ENCODE assay signal across 9 mouse cellular contexts in the genomic region with DNA sequence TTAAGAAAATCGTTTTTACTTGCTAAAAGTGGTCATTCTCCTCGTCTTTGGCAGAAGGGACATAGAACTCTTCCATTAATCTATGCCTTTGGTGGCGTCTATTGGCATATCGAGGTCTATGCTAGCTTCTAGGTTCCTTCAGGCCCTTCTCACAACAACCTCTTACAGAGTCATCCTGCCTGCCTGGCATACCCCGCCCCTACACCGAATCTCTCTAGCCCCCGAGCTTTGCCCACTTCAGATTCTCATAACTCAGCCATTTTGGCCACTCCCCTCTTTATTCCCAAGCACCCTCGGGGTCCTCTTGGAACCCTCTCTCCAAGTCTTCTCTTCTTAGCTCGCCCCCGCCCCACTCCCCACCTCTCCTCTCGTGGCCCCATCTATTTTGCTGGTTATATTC. TPM values are rescaled to one million over a fixed set of nuclear protein-coding genes. Genes with fewer than 3 reads are reported as not detected.
A peak's percentile ranks its signal among the peaks of the same experiment; 100 is the strongest.
DNase-seq lines count a peak whose midpoint lies in the region; ATAC-seq and TF ChIP-seq lines count a peak whose summit lies in the region.
"Had no signal": no experiment of that assay in that cellular context is flagged by ENCODE, and none has a peak within 500 bp of the region (broad histone marks: within the 10 kb centered on the region; RNA-seq: fewer than 3 reads in every experiment).

No protein-coding gene starts in this region.

- DNase-seq in heart, adult 2 months: no peak
- DNase-seq in heart, adult 8-10 months (ENCODE audit: low spot score): no peak
- DNase-seq in testis, postnatal 14 days (ENCODE audit: low spot score): no peak
- no peak for DNase-seq in stomach, postnatal 0 days (ENCODE audit: low spot score)
- DNase-seq in urinary bladder, postnatal 10 days (ENCODE audit: low spot score): no peak

- TF ChIP-seq CTCF in heart, adult 2 months (IDR thresholded peaks at IDR 0.05): no peak
- no peak for TF ChIP-seq CTCF in testis, adult 2 months (IDR thresholded peaks at IDR 0.05; ENCODE audit: control insufficient read depth, insufficient read depth, insufficient replicate concordance, low read depth, low read length)
- no peak for TF ChIP-seq CTCF in stomach, postnatal 0 days (IDR thresholded peaks at IDR 0.05; ENCODE audit: low read depth)

- peak overlapping the region; percentile 72 for H3K4me3 ChIP-seq in heart, adult 2 months
- H3K4me3 ChIP-seq in testis, adult 2 months (ENCODE audit: control insufficient read depth, low read depth, low read length): peak overlapping the region; percentile 99
- H3K4me3 ChIP-seq in forebrain, embryonic 15.5 days: peak overlapping the region; percentile 62
- H3K4me3 ChIP-seq in liver, embryonic 16.5 days (ENCODE audit: low read depth, low read length): peak overlapping the region; percentile 87
- peak overlapping the region; percentile 59 for H3K4me3 ChIP-seq in stomach, postnatal 0 days (ENCODE audit: low read depth, low read length)

- intact Hi-C loops in heart, adult 2 months (cut with DNase I): loop anchor here (1.0 to 10.0 kb wide), 3 partner anchors 15 to 189 kb away; a partner anchor contains a TSS

- WGBS in heart, adult 2 months: 7% methylated on average over 11 of the region's 11 CpGs
- 10% methylated on average over 11 of the region's 11 CpGs for WGBS in forebrain, embryonic 15.5 days
- WGBS in liver, embryonic 16.5 days (ENCODE audit: insufficient replicate concordance): 5% methylated on average over 11 of the region's 11 CpGs
- WGBS in stomach, postnatal 0 days: 2% methylated on average over 11 of the region's 11 CpGs

- H3K4me2 ChIP-seq in forebrain, embryonic 15.5 days (replicated peaks): peak overlapping the region; percentile 82
- peak overlapping the region; percentile 95 for H3K4me2 ChIP-seq in liver, embryonic 16.5 days (ENCODE audit: low read depth, low read length)
- peak overlapping the region; percentile 84 for H3K4me2 ChIP-seq in stomach, postnatal 0 days (replicated peaks; ENCODE audit: low read depth)

- H3K36me3 ChIP-seq in heart, adult 2 months (ENCODE audit: control insufficient read depth, insufficient read depth, low read length): no peaks in the 10 kb centered on the region
- H3K36me3 ChIP-seq in testis, adult 2 months (ENCODE audit: control insufficient read depth, insufficient read depth, low read length): peaks cover 2% of the 10 kb centered on the region; the same call in 1 of the 2 replicates
- H3K36me3 ChIP-seq in forebrain, embryonic 15.5 days: peaks cover 11% of the 10 kb centered on the region; the same call in 1 of the 2 replicates
- peaks cover 14% of the 10 kb centered on the region for H3K36me3 ChIP-seq in liver, embryonic 16.5 days (ENCODE audit: control insufficient read depth, insufficient read depth)
- H3K36me3 ChIP-seq in stomach, postnatal 0 days (ENCODE audit: control insufficient read depth, insufficient read depth, low read length): no peaks in the 10 kb centered on the region

- peak overlapping the region; percentile 68; the same call in 1 of the 2 replicates for H3K9ac ChIP-seq in heart, adult 2 months (ENCODE audit: low read depth, low read length)
- peak overlapping the region; percentile 72 for H3K9ac ChIP-seq in forebrain, embryonic 15.5 days (replicated peaks)
- H3K9ac ChIP-seq in liver, embryonic 16.5 days (ENCODE audit: low read depth, low read length): peak overlapping the region; percentile 89
- peak overlapping the region; percentile 73 for H3K9ac ChIP-seq in stomach, postnatal 0 days (ENCODE audit: low read length)

- no peaks in the 10 kb centered on the region for H3K27me3 ChIP-seq in heart, adult 2 months (ENCODE audit: control insufficient read depth, insufficient read depth, low read length)
- no peaks in the 10 kb centered on the region for H3K27me3 ChIP-seq in testis, adult 2 months (ENCODE audit: control insufficient read depth, insufficient read depth, low read length)
- H3K27me3 ChIP-seq in forebrain, embryonic 15.5 days: peaks cover 4% of the 10 kb centered on the region; the same call in 1 of the 2 replicates
- H3K27me3 ChIP-seq in liver, embryonic 16.5 days (ENCODE audit: control insufficient read depth, insufficient read depth, low read depth, low read length): no peaks in the 10 kb centered on the region
- no peaks in the 10 kb centered on the region for H3K27me3 ChIP-seq in stomach, postnatal 0 days (ENCODE audit: control insufficient read depth, insufficient read depth, low read length)

- TF ChIP-seq EP300 in heart, adult 2 months (IDR thresholded peaks at IDR 0.05; ENCODE audit: insufficient read depth, low read depth, low read length): no peak
- no peak for TF ChIP-seq EP300 in stomach, postnatal 0 days (optimal IDR thresholded peaks at IDR 0.05)

- H3K9me3 ChIP-seq in forebrain, embryonic 15.5 days: no peaks in the 10 kb centered on the region
- H3K9me3 ChIP-seq in liver, embryonic 16.5 days (replicated peaks; ENCODE audit: control insufficient read depth, low read length): no peaks in the 10 kb centered on the region
- no peaks in the 10 kb centered on the region for H3K9me3 ChIP-seq in stomach, postnatal 0 days (ENCODE audit: control insufficient read depth, low read length)

- H3K4me1 ChIP-seq in heart, adult 2 months (ENCODE audit: control insufficient read depth, insufficient read depth, low read length): no peaks in the 10 kb centered on the region
- peaks cover 2% of the 10 kb centered on the region; the same call in 1 of the 2 replicates for H3K4me1 ChIP-seq in testis, adult 2 months (ENCODE audit: control insufficient read depth, insufficient read depth, low read length)
- peaks cover 14% of the 10 kb centered on the region for H3K4me1 ChIP-seq in forebrain, embryonic 15.5 days
- peaks cover 12% of the 10 kb centered on the region for H3K4me1 ChIP-seq in liver, embryonic 16.5 days (ENCODE audit: control insufficient read depth, low read depth, low read length)
- peaks cover 3% of the 10 kb centered on the region; the same call in 1 of the 2 replicates for H3K4me1 ChIP-seq in stomach, postnatal 0 days (replicated peaks; ENCODE audit: control insufficient read depth, insufficient read depth)

- TF ChIP-seq POLR2A in heart, adult 2 months (IDR thresholded peaks at IDR 0.05; ENCODE audit: insufficient read depth, low read depth, low read length): no peak
- TF ChIP-seq POLR2A in testis, adult 2 months (IDR thresholded peaks at IDR 0.05; ENCODE audit: control insufficient read depth, low read depth, low read length): no peak

- peak; percentile 69 for ATAC-seq in forebrain, embryonic 15.5 days (replicated peaks)
- 0 out of 2 replicates have a peak, but pooled peaks have one; percentile 14 for ATAC-seq in liver, embryonic 16.5 days (ENCODE audit: low read depth)
- ATAC-seq in stomach, postnatal 0 days (ENCODE audit: low FRiP score, low TSS enrichment): peak; percentile 13; the same call in 1 of the 2 replicates

- H3K79me2 ChIP-seq in heart, adult 2 months (replicated peaks; ENCODE audit: control insufficient read depth, insufficient read depth, low read length): no peaks in the 10 kb centered on the region

- peak overlapping the region; percentile 67 for H3K27ac ChIP-seq in heart, adult 2 months
- peak overlapping the region; percentile 95 for H3K27ac ChIP-seq in testis, adult 2 months (ENCODE audit: control insufficient read depth, insufficient read depth, low read depth, low read length)
- H3K27ac ChIP-seq in forebrain, embryonic 15.5 days (replicated peaks): peak overlapping the region; percentile 81
- H3K27ac ChIP-seq in liver, embryonic 16.5 days (ENCODE audit: low read length): no peak overlapping the region
- H3K27ac ChIP-seq in stomach, postnatal 0 days (replicated peaks): no peak overlapping the region

RNA-seq across cellular contexts. Expression of a gene that starts 0.5 kb away (rescaled TPM):
- total RNA-seq in heart, adult 2 months (2021): 1 to 10 TPM; 3.3 to 3.9 TPM
- 3.7 and 4.9 TPM in 2 replicates for polyA plus RNA-seq in heart, adult 2 months (2012; rRNA removed)
- 1 to 10 TPM; 3.0 to 7.4 (median 6.0) TPM for total RNA-seq in heart, adult 8-10 months (2022)
- 21.1 and 22.4 TPM in 2 replicates for polyA plus RNA-seq in testis, adult 2 months (2012; rRNA removed)
- polyA plus RNA-seq in forebrain, embryonic 15.5 days (2015; fragmentation: Nextera tagmentation; extraction: Ambion mirVana): 36.2 and 38.3 TPM in 2 replicates
- polyA plus RNA-seq in liver, embryonic 16.5 days (2015; fragmentation: Nextera tagmentation; extraction: Ambion mirVana): 28.5 and 31.8 TPM in 2 replicates
- 10.8 and 11.7 TPM in 2 replicates for polyA plus RNA-seq in stomach, postnatal 0 days (2015; fragmentation: Nextera tagmentation; extraction: Ambion mirVana)

RNA-seq across cellular contexts. Expression of a gene that starts 6.1 kb away (rescaled TPM):
- total RNA-seq in heart, adult 2 months (2021): under 1 TPM in 1 of 2 experiments, not detected in 1; 0.52 TPM
- not detected in 2 replicates for polyA plus RNA-seq in heart, adult 2 months (2012; rRNA removed)
- under 1 TPM in 1 of 4 experiments, not detected in 3; 0.40 TPM for total RNA-seq in heart, adult 8-10 months (2022)
- 142 and 177 TPM in 2 replicates for polyA plus RNA-seq in testis, adult 2 months (2012; rRNA removed)
- not detected in 2 replicates for polyA plus RNA-seq in forebrain, embryonic 15.5 days (2015; fragmentation: Nextera tagmentation; extraction: Ambion mirVana)
- not detected in 2 replicates for polyA plus RNA-seq in liver, embryonic 16.5 days (2015; fragmentation: Nextera tagmentation; extraction: Ambion mirVana)
- polyA plus RNA-seq in stomach, postnatal 0 days (2015; fragmentation: Nextera tagmentation; extraction: Ambion mirVana): 0.21 TPM in 1 of 2 replicates, not detected in the other
- total RNA-seq: layer of hippocampus, adult 18-20 months had no signal

RNA-seq across cellular contexts. Expression of a gene that starts 15.2 kb away (rescaled TPM):
- total RNA-seq in heart, adult 2 months (2021): 10 to 100 TPM; 47.7 to 51.3 TPM
- 25.8 and 29.1 TPM in 2 replicates for polyA plus RNA-seq in heart, adult 2 months (2012; rRNA removed)
- total RNA-seq in heart, adult 8-10 months (2022): 10 to 100 TPM; 43.9 to 49.9 (median 44.7) TPM
- 27.1 and 33.0 TPM in 2 replicates for polyA plus RNA-seq in testis, adult 2 months (2012; rRNA removed)
- polyA plus RNA-seq in forebrain, embryonic 15.5 days (2015; fragmentation: Nextera tagmentation; extraction: Ambion mirVana): 167 and 169 TPM in 2 replicates
- polyA plus RNA-seq in liver, embryonic 16.5 days (2015; fragmentation: Nextera tagmentation; extraction: Ambion mirVana): 41.9 and 43.4 TPM in 2 replicates
- polyA plus RNA-seq in stomach, postnatal 0 days (2015; fragmentation: Nextera tagmentation; extraction: Ambion mirVana): 88.1 and 93.2 TPM in 2 replicates

RNA-seq across cellular contexts. Expression of a gene that starts 29.7 kb away (rescaled TPM):
- total RNA-seq in heart, adult 2 months (2021): not detected
- not detected in 2 replicates for polyA plus RNA-seq in heart, adult 2 months (2012; rRNA removed)
- not detected for total RNA-seq in heart, adult 8-10 months (2022)
- 7.9 and 8.4 TPM in 2 replicates for polyA plus RNA-seq in testis, adult 2 months (2012; rRNA removed)
- not detected in 2 replicates for polyA plus RNA-seq in forebrain, embryonic 15.5 days (2015; fragmentation: Nextera tagmentation; extraction: Ambion mirVana)
- polyA plus RNA-seq in liver, embryonic 16.5 days (2015; fragmentation: Nextera tagmentation; extraction: Ambion mirVana): not detected in 2 replicates
- polyA plus RNA-seq in stomach, postnatal 0 days (2015; fragmentation: Nextera tagmentation; extraction: Ambion mirVana): not detected in 2 replicates
- total RNA-seq: layer of hippocampus, adult 18-20 months had no signal

RNA-seq across cellular contexts. Expression of a gene that starts 33.4 kb away (rescaled TPM):
- total RNA-seq in heart, adult 2 months (2021): not detected
- polyA plus RNA-seq in heart, adult 2 months (2012; rRNA removed): 0.35 TPM in 1 of 2 replicates, not detected in the other
- total RNA-seq in heart, adult 8-10 months (2022): under 1 TPM in 1 of 4 experiments, not detected in 3; 0.82 TPM
- 88.8 and 103 TPM in 2 replicates for polyA plus RNA-seq in testis, adult 2 months (2012; rRNA removed)
- not detected in 2 replicates for polyA plus RNA-seq in forebrain, embryonic 15.5 days (2015; fragmentation: Nextera tagmentation; extraction: Ambion mirVana)
- polyA plus RNA-seq in liver, embryonic 16.5 days (2015; fragmentation: Nextera tagmentation; extraction: Ambion mirVana): 0.57 and 0.90 TPM in 2 replicates
- polyA plus RNA-seq in stomach, postnatal 0 days (2015; fragmentation: Nextera tagmentation; extraction: Ambion mirVana): 54.4 and 61.2 TPM in 2 replicates
- total RNA-seq: layer of hippocampus, adult 18-20 months had no signal

Comparison
In these comparisons a context has a peak if more than half of its experiments do, and no peak if none do; other contexts are left out.
1. H3K27ac ChIP-seq: peak in heart, adult 2 months (single experiment), testis, adult 2 months (single experiment) and forebrain, embryonic 15.5 days (single experiment); none in liver, embryonic 16.5 days (single experiment) and stomach, postnatal 0 days (single experiment).
2. ATAC-seq: peak in every context shown above with its lines; median percentile 69 in forebrain, embryonic 15.5 days; 14 in liver, embryonic 16.5 days; 13 in stomach, postnatal 0 days.
3. RNA of a gene that starts 6.1 kb away (polyA plus RNA-seq): 142 to 177 TPM in testis, adult 2 months; not detected in heart, adult 2 months, 0.21 TPM in stomach, postnatal 0 days, not detected in forebrain, embryonic 15.5 days and not detected in liver, embryonic 16.5 days; every median in the first group is over 100 times any median in the second.
4. Peak in every context shown above with its lines, with median percentiles within 50 percentile points of each other: H3K4me3 ChIP-seq, H3K9ac ChIP-seq and H3K4me2 ChIP-seq.